Mouse (Mus musculus): Measurements from ENCODE around the gene Il17ra.
A peak's percentile ranks its signal among the peaks of the same experiment; 100 is the strongest.

Gene Il17ra

GRCm38 (mm10) chr6:120463086-120463871 is at the start of gene Il17ra:
Gene Il17ra (plus strand): TSS chr6:120463247.
- DNase-seq: peak; percentile 85 to 91

- DNase-seq: peak in 1 of 2 experiments; percentile 32
These were observed 24.9 kb upstream of the Il17ra start for GRCm38 (mm10) chr6:120438161-120438560.

GRCm38 (mm10) chr6:120442171-120442749 is 20.8 kb upstream of the Il17ra start:
- DNase-seq: peak; percentile 70 to 78

DNA sequence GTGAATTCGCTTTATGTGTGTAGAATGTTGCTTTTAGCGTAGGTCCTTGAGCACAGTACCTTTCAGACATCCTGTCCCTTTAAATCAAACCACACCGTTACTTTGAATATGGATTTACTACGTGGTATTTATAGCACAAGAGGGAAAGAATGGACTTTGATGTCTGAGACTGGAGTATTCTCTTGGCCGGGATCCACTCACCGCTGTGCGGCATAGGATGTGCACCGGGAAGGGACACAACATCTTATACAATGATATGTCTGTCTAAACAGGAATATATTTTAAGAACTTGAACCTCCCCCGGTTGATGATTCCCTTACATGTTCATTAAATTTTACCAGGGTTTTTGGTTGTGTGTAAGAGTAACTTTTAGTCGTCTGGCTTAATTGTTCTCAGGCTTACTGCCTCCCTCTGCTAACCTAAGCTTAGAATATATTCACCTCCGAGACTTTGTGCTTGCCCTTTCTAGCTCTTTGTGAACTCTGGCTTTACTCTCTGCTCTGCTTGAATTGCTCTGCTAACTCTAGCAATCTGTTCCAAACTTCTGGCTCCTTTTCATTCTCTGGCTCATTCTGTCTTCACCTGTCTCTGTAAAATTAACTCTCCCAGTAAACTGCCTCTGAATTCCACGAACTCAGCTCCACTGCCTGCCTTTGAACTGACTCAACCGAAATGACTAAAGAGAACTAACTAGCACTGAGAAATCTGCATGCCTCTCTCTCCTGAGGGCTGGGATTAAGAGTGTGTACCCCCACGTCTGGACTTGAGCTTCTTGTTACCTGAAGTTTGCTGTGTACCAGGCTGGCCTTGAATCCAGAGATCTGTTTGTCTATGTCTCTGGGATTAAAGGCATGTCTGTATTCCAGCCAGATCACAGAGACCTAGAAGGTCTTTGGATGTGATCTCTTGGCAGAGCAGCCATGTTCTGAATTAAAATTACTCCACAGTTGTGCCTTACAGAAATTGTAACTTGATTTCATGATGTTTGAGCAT is 19.4 kb upstream of the Il17ra start:
- peak; percentile 32 to 70 for DNase-seq

- DNase-seq: no peak
These were observed 12.8 kb upstream of the Il17ra start for GRCm38 (mm10) chr6:120450208-120450607.

DNA sequence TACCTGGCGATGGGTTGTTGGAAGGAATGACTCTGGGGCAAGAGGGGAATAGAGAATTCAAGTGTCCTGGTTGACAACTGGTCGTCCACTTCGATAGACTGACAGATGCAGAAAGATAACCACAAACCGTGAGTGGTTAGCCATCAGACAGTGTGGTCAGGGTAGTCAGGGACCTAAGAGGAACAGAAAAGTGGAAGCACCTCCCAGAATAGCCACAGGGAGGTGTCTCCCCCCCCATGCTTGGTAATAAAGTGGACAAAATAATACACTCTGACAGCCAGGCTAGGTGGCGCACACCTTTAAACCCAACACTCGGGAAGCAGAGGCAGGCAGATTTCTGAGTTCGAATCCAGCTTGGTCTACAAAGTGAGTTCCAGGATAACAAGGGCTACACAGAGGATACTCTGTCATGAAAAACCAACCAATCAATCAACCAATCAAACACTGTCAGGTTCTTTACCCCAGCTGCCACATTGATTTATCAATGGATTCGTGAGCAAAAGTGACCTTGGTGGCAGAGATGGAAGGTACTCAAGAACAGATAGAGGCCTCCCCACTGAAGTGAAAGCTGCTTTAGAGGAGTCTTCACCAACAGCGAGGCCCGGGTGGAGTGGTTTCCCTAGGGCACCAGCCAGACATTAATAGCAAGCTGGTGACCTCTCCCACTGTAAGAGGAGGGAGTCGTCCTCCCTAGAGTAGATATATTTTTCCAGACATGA is 10.5 kb upstream of the Il17ra start:
- no peak for DNase-seq

- no peak for DNase-seq
These were observed 10.0 kb upstream of the Il17ra start for GRCm38 (mm10) chr6:120453103-120453445.

GRCm38 (mm10) chr6:120453556-120453955 is 9.5 kb upstream of the Il17ra start:
- DNase-seq: no peak

DNA sequence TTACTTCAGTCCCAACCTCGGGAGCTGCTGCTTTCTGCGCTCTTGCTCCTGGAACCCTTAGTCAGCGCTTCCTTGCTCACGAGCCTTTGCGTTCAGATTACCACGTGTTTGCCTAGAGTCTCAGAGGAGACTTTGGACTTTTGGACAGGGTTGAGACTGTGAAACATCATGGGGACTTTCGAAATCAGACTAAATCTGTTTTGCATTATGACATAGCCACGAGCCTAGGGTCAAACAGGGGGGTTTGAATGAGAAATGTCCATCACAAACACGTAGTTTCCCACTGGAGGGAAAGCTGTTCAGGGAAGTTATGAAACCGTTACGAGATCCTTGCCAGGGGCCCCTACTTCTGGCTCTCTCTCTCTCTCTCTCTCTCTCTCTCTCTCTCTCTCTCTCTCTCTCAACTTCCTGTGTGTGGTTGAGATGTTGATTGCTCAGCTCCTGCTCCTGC is 8.4 kb upstream of the Il17ra start:
- peak; percentile 72 to 86 for DNase-seq

GRCm38 (mm10) chr6:120457074-120457473 is 6.0 kb upstream of the Il17ra start:
- peak in 1 of 2 experiments; percentile 63 for DNase-seq

DNA sequence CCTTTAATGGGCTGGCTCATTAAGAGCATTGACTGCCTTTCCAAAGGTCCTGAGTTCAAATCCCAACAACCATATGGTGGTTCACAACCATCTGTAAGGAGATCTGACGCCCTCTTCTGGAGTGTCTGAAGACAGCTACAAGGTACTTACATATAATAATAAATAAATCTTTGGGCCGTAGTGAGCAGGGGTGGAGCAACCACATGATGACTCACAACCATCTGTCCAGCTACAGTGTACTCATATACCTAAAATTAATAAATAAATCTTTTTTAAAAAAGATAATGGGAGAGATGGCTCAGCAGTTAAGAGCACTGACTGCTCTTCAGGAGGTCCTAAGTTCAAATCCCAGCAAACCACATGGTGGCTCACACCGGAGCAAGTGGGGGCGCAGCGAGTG is 5.3 kb upstream of the Il17ra start:
- DNase-seq: no peak

- no peak for DNase-seq
These were observed 1.8 kb upstream of the Il17ra start for GRCm38 (mm10) chr6:120461217-120461616.

DNA sequence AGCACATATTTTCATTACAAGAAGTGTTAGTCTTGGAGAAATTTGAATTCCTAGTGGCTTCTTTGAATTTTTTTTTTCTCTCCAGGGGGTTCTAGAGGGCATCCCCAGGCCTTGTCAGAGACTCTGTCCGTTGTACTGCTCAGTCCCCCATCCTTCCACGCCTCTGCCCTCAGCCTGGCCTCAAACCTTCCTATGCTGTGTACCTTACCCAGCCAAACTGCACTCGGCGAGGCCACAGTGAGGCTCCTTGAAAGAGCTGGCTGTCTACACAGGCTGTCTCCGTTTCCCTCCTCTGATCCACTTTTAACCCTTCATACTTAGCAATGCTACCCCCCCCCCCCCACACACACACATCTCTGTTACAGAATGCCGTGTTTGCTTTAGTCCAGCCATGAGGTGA is 796 bp upstream of the Il17ra start:
- no peak for DNase-seq

DNA sequence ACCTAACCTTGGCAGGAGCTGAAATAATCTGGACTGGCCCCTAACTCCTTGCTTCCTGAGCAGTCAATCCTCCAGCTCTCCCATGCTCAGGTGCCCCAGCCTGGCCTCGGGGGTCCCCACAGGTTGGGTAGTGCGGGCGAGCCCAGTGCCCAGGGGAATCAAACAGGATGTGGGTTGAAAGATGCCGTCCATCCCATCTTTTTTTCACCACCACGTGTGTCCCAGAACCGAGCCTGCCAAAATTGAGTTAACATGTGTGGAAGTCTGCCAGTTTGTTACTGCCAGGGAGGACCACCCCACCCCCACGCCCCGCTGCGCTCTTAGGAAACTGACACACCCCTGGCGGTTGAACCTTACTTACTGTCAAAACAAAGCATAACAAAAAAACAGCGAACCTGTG is 837 bp downstream of the Il17ra start:
- DNase-seq: peak; percentile 51 to 72

DNA sequence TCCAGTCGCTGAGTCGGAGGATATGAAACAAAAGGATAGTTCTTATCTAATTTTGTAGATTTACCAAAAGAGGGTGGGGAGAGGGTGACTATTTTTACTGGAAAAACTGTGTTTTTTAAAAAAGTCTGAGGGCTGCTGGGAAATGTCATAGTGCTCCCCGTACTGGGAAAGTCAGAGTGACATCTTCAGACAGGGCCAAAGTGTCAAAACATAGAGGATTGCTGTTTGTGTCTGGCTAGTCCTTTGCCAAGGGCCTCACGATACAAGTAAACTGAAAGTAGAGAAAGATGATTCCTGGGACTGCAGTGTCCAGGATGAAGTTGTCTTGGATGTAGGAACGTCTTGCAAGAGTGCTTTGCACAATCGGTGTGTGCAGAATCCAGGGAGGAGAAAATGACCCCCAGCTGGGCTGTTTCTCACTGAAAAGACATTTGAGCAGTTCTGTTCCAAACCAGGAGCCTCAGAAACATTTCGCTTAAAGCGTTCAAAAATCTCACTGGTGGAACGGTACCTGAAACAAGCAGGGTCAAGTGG is 1.4 kb downstream of the Il17ra start:
- no peak for DNase-seq

GRCm38 (mm10) chr6:120465393-120465792 is 2.3 kb downstream of the Il17ra start:
- no peak for DNase-seq

DNA sequence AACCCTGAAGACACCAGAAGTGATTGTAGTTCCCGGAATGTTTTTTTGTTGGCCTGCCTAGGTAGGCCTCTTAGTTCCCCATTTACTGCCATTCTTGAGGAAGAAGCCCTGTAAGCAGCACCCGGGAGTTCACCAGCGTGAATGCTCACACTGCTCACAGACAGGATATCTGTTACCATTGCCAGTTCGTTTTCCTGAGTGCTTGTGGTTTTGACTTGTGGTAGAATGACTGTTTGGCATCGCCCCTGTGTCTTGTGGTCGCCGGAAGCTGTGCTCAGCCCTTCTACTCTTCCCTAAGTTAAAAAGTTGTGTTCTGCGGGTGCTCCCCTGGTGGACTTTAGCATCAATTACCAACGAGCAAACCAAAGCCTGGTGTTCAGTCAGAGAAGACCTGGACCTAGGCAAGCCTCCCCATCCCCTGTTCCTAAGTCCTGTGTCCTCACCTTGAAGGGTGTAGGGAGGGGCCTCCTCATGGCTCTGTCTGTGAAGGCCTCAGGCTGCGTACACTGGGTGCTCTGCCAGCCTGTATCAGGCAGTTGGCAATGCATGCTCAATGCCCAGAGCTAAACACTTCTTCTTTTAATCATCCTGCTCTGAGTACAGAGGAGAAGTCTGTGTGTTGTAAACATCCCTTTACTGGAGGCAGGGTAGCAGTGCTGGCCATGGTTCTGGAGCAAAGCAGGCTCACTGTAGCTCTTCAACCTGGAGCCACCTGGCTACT is 3.7 kb downstream of the Il17ra start:
- peak; percentile 56 to 73 for DNase-seq

DNA sequence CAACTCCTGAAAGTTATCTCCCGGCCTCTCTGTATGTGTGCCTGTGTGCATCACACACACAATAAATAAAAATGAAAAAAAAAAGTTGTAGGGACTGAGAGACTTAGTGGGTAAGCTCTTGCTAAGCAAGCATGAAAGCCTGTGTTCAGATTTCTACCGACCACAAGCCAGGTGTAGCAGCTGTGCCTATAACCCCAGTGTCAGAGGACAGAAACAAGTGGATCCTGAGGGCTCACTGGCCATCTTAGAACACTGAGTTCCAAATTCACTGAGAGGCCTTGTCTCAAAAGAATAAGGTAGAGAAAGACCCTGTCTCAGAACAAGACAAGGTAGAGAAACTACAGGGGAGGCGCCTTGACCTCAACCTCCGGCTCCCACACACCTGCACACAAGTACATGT is 5.2 kb downstream of the Il17ra start:
- no peak for DNase-seq

GRCm38 (mm10) chr6:120469268-120469667 is 6.2 kb downstream of the Il17ra start:
- DNase-seq: no peak

DNA sequence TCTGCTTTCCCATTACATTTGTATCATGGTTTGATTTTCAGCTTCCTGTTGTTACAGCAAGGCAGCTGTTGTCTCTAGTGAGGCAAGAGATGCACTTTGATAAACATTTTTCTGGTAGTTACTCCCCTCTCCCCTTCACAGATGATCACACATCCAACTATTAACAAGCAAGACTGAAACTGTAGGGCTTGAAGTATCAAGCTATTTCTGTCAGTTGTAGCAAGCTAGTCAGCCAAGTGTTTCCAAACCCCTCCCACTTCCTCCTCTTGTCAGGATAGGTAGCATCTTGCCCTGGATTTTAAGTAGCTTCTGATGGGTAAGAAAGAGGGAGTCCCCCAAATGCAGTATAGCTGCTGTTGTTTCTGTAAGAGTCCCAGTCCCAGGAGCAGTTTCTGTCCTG is 6.7 kb downstream of the Il17ra start:
- DNase-seq: no peak

GRCm38 (mm10) chr6:120470666-120471065 is 7.6 kb downstream of the Il17ra start:
- no peak for DNase-seq

Data from kidney, postnatal 36 days (tissue).